14 mouse cellular contexts compared by ENCODE assay signal in genomic region chr8:116215286-116215860, GRCm38 (mm10).
"Had no signal": no experiment of that assay in that cellular context is flagged by ENCODE, and none has a peak within 500 bp of the region (broad histone marks: within the 10 kb centered on the region; RNA-seq: fewer than 3 reads in every experiment).

No protein-coding gene starts in this region.

- H3K9ac ChIP-seq: limb, embryonic 13.5 days; liver, embryonic 14.5 days; neural tube, embryonic 15.5 days had no signal

- H3K4me2 ChIP-seq: limb, embryonic 13.5 days; neural tube, embryonic 15.5 days had no signal

- H3K4me1 ChIP-seq: limb, embryonic 13.5 days; midbrain, embryonic 10.5 days; neural tube, embryonic 15.5 days had no signal

- H3K36me3 ChIP-seq: limb, embryonic 13.5 days; midbrain, embryonic 10.5 days; neural tube, embryonic 15.5 days had no signal

- ATAC-seq: hindbrain, postnatal 0 days had no signal

- H3K4me3 ChIP-seq: layer of hippocampus, adult 2 months; limb, embryonic 13.5 days; midbrain, embryonic 10.5 days; myocyte; neural tube, embryonic 15.5 days had no signal

- DNase-seq: left cerebral cortex, postnatal 4 days; lung, adult 2 months; lung, postnatal 4 days; midbrain, embryonic 14.5 days; right cerebral cortex, adult 18-20 months; thymus, adult 18-20 months; thymus, postnatal 14 days had no signal

- H3K27me3 ChIP-seq: neural tube, embryonic 15.5 days had no signal

- H3K9me3 ChIP-seq: midbrain, embryonic 10.5 days; neural tube, embryonic 15.5 days had no signal

- H3K27ac ChIP-seq: hindbrain, postnatal 0 days; layer of hippocampus, adult 2 months; limb, embryonic 13.5 days; liver, embryonic 14.5 days; midbrain, embryonic 10.5 days; neural tube, embryonic 15.5 days had no signal
